Mouse (Mus musculus) heart, adult 2 months (tissue): Measurements from ENCODE around the gene Tmem132b. TPM values are rescaled to one million over a fixed set of nuclear protein-coding genes. Genes with fewer than 3 reads are reported as not detected.

Experiments used
- DNase-seq, 2 experiments: peaks; one replicate each; pipeline ENCODE4 v3.0.0; 2021
- H3K27ac ChIP-seq: fragments of 200-600 bp; 2 replicates; pipeline ENCODE4 v1.8.1; 2022
- H3K27me3 ChIP-seq: fragments of 200-500 bp; 2 replicates; pipeline ENCODE4 v1.6.1; 2012; ENCODE audit warnings: mild to moderate bottlenecking, low read length, inconsistent platforms, mixed read lengths; ENCODE audit not compliant: control insufficient read depth, insufficient read depth
- H3K36me3 ChIP-seq: fragments of 200-500 bp; 2 replicates; pipeline ENCODE4 v1.6.1; 2012; ENCODE audit warnings: low read length, inconsistent platforms; ENCODE audit not compliant: control insufficient read depth, insufficient read depth
- H3K4me1 ChIP-seq: fragments of 200-500 bp; 2 replicates; pipeline ENCODE4 v1.6.1; 2011; ENCODE audit warnings: low read length; ENCODE audit not compliant: control insufficient read depth, insufficient read depth
- H3K4me3 ChIP-seq: fragments of 200-600 bp; 2 replicates; pipeline ENCODE4 v1.8.1; 2022
- H3K79me2 ChIP-seq: fragments of 200-500 bp; replicated peaks from 2 replicates; pipeline ENCODE4 v1.6.1; 2012; ENCODE audit warnings: mild to moderate bottlenecking, inconsistent platforms, low read length, moderate library complexity, mixed read lengths; ENCODE audit not compliant: control insufficient read depth, insufficient read depth
- H3K9ac ChIP-seq: fragments of 200-500 bp; 2 replicates; pipeline ENCODE4 v1.6.1; 2012; ENCODE audit warnings: low read depth, mild to moderate bottlenecking, control low read depth, inconsistent platforms, low read length, mixed read lengths
- CTCF ChIP-seq: fragments of 200-600 bp; IDR thresholded peaks from 2 replicates; pipeline ENCODE4 v1.8.1; 2022; ENCODE audit warnings: antibody characterized with exemption, mild to moderate bottlenecking, moderate library complexity
- EP300 ChIP-seq: fragments of 200-500 bp; IDR thresholded peaks from 2 replicates; pipeline ENCODE4 v1.6.1; 2011; ENCODE audit warnings: low read depth, low read length, control low read depth; ENCODE audit not compliant: insufficient read depth
- POLR2A ChIP-seq: fragments of 200-500 bp; IDR thresholded peaks from 2 replicates; pipeline ENCODE4 v1.6.1; 2011; ENCODE audit warnings: mild to moderate bottlenecking, low read depth, low read length, control low read depth; ENCODE audit not compliant: insufficient read depth
- WGBS: fragments of 180-500 bp; shearing (Covaris S2); methylation state at CpG from one replicate; pipeline ENCODE4 v1.1.7; 2018; 5-methylcytosine and 5-hydroxymethylcytosine counted together
- intact Hi-C: fragments of 180-260 bp; cut with DNase I; formaldehyde crosslinking; loops from one replicate; pipeline ENCODE4 v1.15.1; 2025
- polyA plus RNA-seq: library from polyadenylated mRNA; depleted of rRNA; stranded (reverse); fragments of >200 nt; gene quantifications from 2 replicates; pipeline ENCODE4 v1.2.3, GENCODE M21; 2012
- total RNA-seq, 2 experiments: library from RNA; stranded (reverse); gene quantifications; 2 replicates each; pipeline ENCODE4 v1.2.3; 2021

The Tmem132b gene
- total and polyA plus RNA-seq, 3 experiments, result not detected

- intact Hi-C loops, result no loop called here
- Histone ChIP-seq H3K36me3 (no peaks in the 10 kb centered on the region), H3K4me1 (no peaks in the 10 kb centered on the region), H3K4me3 (no peak overlapping the region), H3K27ac (no peak overlapping the region), H3K79me2 (no peaks in the 10 kb centered on the region), H3K27me3 (no peaks in the 10 kb centered on the region), H3K9ac (no peak overlapping the region)
- 30% methylated on average over 2 of the region's 2 CpGs for WGBS
- no peak for TF ChIP-seq POLR2A
- no peak for TF ChIP-seq CTCF
- no peak for TF ChIP-seq EP300
- DNase-seq, result no peak
Observed at GRCm38 (mm10) chr5:125772756-125773155, 241.2 kb downstream of the Tmem132b start.

- no peak for TF ChIP-seq CTCF
- TF ChIP-seq EP300, result no peak
- TF ChIP-seq POLR2A, result no peak
- 88% methylated on average over 1 of the region's 1 CpGs for WGBS
- no peak for DNase-seq
Observed at GRCm38 (mm10) chr5:125780332-125780731, 248.8 kb downstream of the Tmem132b start.

GRCm38 (mm10) chr5:125792643-125793042 is 261.1 kb downstream of the Tmem132b start:
- WGBS, result 89% methylated on average over 1 of the region's 1 CpGs
- H3K4me1 ChIP-seq, result no peaks in the 10 kb centered on the region
- intact Hi-C loops, result no loop called here
- H3K36me3 ChIP-seq, result no peaks in the 10 kb centered on the region
- no peak for DNase-seq
- H3K9ac ChIP-seq, result no peak overlapping the region
- H3K4me3 ChIP-seq, result no peak overlapping the region
- TF ChIP-seq EP300 (no peak), CTCF (no peak), POLR2A (no peak)
- 0 out of 2 replicates have a peak, but pooled peaks cover under 1% of the 10 kb centered on the region for H3K79me2 ChIP-seq
- H3K27ac ChIP-seq, result no peak overlapping the region
- no peaks in the 10 kb centered on the region for H3K27me3 ChIP-seq

More at GRCm38 (mm10) chr5:125780332-125780731, 248.8 kb downstream of the Tmem132b start:
- H3K4me3 ChIP-seq, result no peak overlapping the region
- no peak overlapping the region for H3K27ac ChIP-seq
- H3K36me3 ChIP-seq, result no peaks in the 10 kb centered on the region
- no peaks in the 10 kb centered on the region for H3K79me2 ChIP-seq
- H3K9ac ChIP-seq, result no peak overlapping the region
- H3K27me3 ChIP-seq, result no peaks in the 10 kb centered on the region
- intact Hi-C loops, result no loop called here
- no peaks in the 10 kb centered on the region for H3K4me1 ChIP-seq

GRCm38 (mm10) chr5:125794318-125794717 is 262.7 kb downstream of the Tmem132b start:
- 31% methylated on average over 1 of the region's 1 CpGs for WGBS
- 0 out of 2 replicates have a peak, but pooled peaks cover 1% of the 10 kb centered on the region for H3K79me2 ChIP-seq
- intact Hi-C loops, result no loop called here
- no peak for DNase-seq
- H3K27ac ChIP-seq, result no peak overlapping the region
- H3K4me3 ChIP-seq, result no peak overlapping the region
- H3K27me3 ChIP-seq, result no peaks in the 10 kb centered on the region
- no peaks in the 10 kb centered on the region for H3K36me3 ChIP-seq
- no peak for TF ChIP-seq EP300
- no peak overlapping the region for H3K9ac ChIP-seq
- no peaks in the 10 kb centered on the region for H3K4me1 ChIP-seq

- no peak for DNase-seq
- 0 out of 2 replicates have a peak, but pooled peaks cover 1% of the 10 kb centered on the region for H3K79me2 ChIP-seq
- no peak for TF ChIP-seq EP300
- no peak for TF ChIP-seq CTCF
- TF ChIP-seq POLR2A, result no peak
- no peak overlapping the region for H3K27ac ChIP-seq
- intact Hi-C loops, result no loop called here
- H3K4me1 ChIP-seq, result no peaks in the 10 kb centered on the region
- no peaks in the 10 kb centered on the region for H3K36me3 ChIP-seq
- H3K4me3 ChIP-seq, result no peak overlapping the region
- no peak overlapping the region for H3K9ac ChIP-seq
- WGBS, result 45% methylated on average over 5 of the region's 5 CpGs
- H3K27me3 ChIP-seq, result no peaks in the 10 kb centered on the region
Observed at GRCm38 (mm10) chr5:125799622-125800021, 268.0 kb downstream of the Tmem132b start.

GRCm38 (mm10) chr5:125800025-125800424 is 268.5 kb downstream of the Tmem132b start:
- WGBS, result 17% methylated on average over 11 of the region's 11 CpGs

More at GRCm38 (mm10) chr5:125800025-125800424, 268.5 kb downstream of the Tmem132b start:
- H3K27me3 ChIP-seq, result no peaks in the 10 kb centered on the region
- no peaks in the 10 kb centered on the region for H3K4me1 ChIP-seq
- 0 out of 2 replicates have a peak, but pooled peaks cover 1% of the 10 kb centered on the region for H3K79me2 ChIP-seq
- no peak overlapping the region for H3K4me3 ChIP-seq
- H3K36me3 ChIP-seq, result no peaks in the 10 kb centered on the region
- intact Hi-C loops, result no loop called here
- DNase-seq, result no peak
- H3K9ac ChIP-seq, result no peak overlapping the region
- TF ChIP-seq EP300 (no peak), POLR2A (no peak), CTCF (peak; percentile 42)
- no peak overlapping the region for H3K27ac ChIP-seq
